Mouse (Mus musculus) embryonic facial prominence, embryonic 14.5 days (tissue): Measurements from ENCODE around the gene Ube2e3. TPM values are rescaled to one million over a fixed set of nuclear protein-coding genes. Genes with fewer than 3 reads are reported as not detected.

Source experiments
- ATAC-seq: fragments of 200-750 bp; cut with Nextera tagmentation; 2 replicates; pipeline ENCODE4 v1.8.0; 2017; ENCODE audit warnings: low read depth, moderate number of reproducible peaks, moderate TSS enrichment
- DNase-seq: peaks from one replicate; pipeline ENCODE4 v3.0.0-alpha.2; 2015; ENCODE audit warnings: low spot score
- H3K27ac ChIP-seq: fragments of 300-500 bp; sonication (generic); replicated peaks from 2 replicates; pipeline ENCODE4 v1.5.1; 2014; ENCODE audit warnings: low read depth, mild to moderate bottlenecking, low read length, moderate library complexity
- H3K27me3 ChIP-seq: fragments of 300-500 bp; sonication (generic); replicated peaks from 2 replicates; pipeline ENCODE4 v1.6.1; 2014; ENCODE audit warnings: low read length; ENCODE audit not compliant: control insufficient read depth, insufficient read depth
- H3K36me3 ChIP-seq: fragments of 300-500 bp; sonication (generic); 2 replicates; pipeline ENCODE4 v1.6.1; 2014; ENCODE audit warnings: low read length, mixed read lengths; ENCODE audit not compliant: control insufficient read depth, insufficient read depth
- H3K4me1 ChIP-seq: fragments of 300-500 bp; sonication (generic); 2 replicates; pipeline ENCODE4 v1.6.1; 2014; ENCODE audit warnings: antibody characterized with exemption, low read length; ENCODE audit not compliant: control insufficient read depth, insufficient read depth
- H3K4me2 ChIP-seq: fragments of 300-500 bp; sonication (generic); 2 replicates; pipeline ENCODE4 v1.6.1; 2014; ENCODE audit warnings: low read depth, mild to moderate bottlenecking, low read length, moderate library complexity, mixed read lengths
- H3K4me3 ChIP-seq: fragments of 300-500 bp; sonication (generic); 2 replicates; pipeline ENCODE4 v1.5.1; 2014; ENCODE audit warnings: low read depth, mild to moderate bottlenecking, low read length
- H3K9ac ChIP-seq: fragments of 300-500 bp; sonication (generic); 2 replicates; pipeline ENCODE4 v1.6.1; 2014; ENCODE audit warnings: low read depth, mild to moderate bottlenecking, low read length, moderate library complexity, mixed read lengths
- H3K9me3 ChIP-seq: fragments of 300-500 bp; sonication (generic); 2 replicates; pipeline ENCODE4 v1.6.1; 2016; ENCODE audit warnings: low read length; ENCODE audit not compliant: control insufficient read depth
- WGBS: fragments of 180-500 bp; shearing (Covaris S2); extraction: QIAGEN DNeasy Blood & Tissue Kit; methylation state at CpG from one replicate; pipeline ENCODE4 v1.1.7; 2014; 5-methylcytosine and 5-hydroxymethylcytosine counted together
- polyA plus RNA-seq: library from polyadenylated mRNA; unstranded; fragments of >200 nt; fragmentation: Nextera tagmentation; extraction: Ambion mirVana; gene quantifications from 2 replicates; pipeline ENCODE4 v1.2.1, GENCODE M21; 2014

Ube2e3 gene
- 120 and 138 TPM in 2 replicates for polyA plus RNA-seq

GRCm38 (mm10) chr2:78867726-78868510 lies at the start of gene Ube2e3:
Ube2e3 (plus strand) TSS chr2:78868124.
- WGBS, result 7% methylated on average over 14 of the region's 14 CpGs
- no peak for ATAC-seq
- peak; percentile 62 for DNase-seq
- Histone ChIP-seq H3K36me3 (peaks cover 6% of the 10 kb centered on the region; the same call in 1 of the 2 replicates), H3K9me3 (no peaks in the 10 kb centered on the region), H3K27me3 (no peaks in the 10 kb centered on the region), H3K4me1 (peaks cover 20% of the 10 kb centered on the region), H3K4me3 (peak within 1 kb of the TSS; percentile 81), H3K4me2 (peak within 1 kb of the TSS; percentile 72), H3K9ac (peak within 1 kb of the TSS; percentile 96), H3K27ac (peak within 1 kb of the TSS; percentile 98)

- H3K4me3 ChIP-seq, result no peak overlapping the region
- DNase-seq (no peak), ATAC-seq (no peak)
- no peaks in the 10 kb centered on the region for H3K36me3 ChIP-seq
- H3K9me3 ChIP-seq, result no peaks in the 10 kb centered on the region
- no peak overlapping the region for H3K9ac ChIP-seq
- H3K4me2 ChIP-seq, result no peak overlapping the region
- H3K27me3 ChIP-seq, result no peaks in the 10 kb centered on the region
- no peak overlapping the region for H3K27ac ChIP-seq
- no peaks in the 10 kb centered on the region for H3K4me1 ChIP-seq
- 92% methylated on average over 3 of the region's 3 CpGs for WGBS
These were observed 38.0 kb upstream of the Ube2e3 start for GRCm38 (mm10) chr2:78829887-78830286.

- Histone ChIP-seq H3K4me2 (no peak overlapping the region), H3K27ac (no peak overlapping the region), H3K4me3 (no peak overlapping the region), H3K9ac (no peak overlapping the region), H3K36me3 (no peaks in the 10 kb centered on the region), H3K9me3 (no peaks in the 10 kb centered on the region), H3K4me1 (0 out of 2 replicates have a peak, but pooled peaks cover under 1% of the 10 kb centered on the region), H3K27me3 (no peaks in the 10 kb centered on the region; the same call in 1 of the 2 replicates)
- DNase-seq (no peak), ATAC-seq (no peak)
- WGBS, result 82% methylated on average over 7 of the region's 7 CpGs
These were observed 26.3 kb upstream of the Ube2e3 start for GRCm38 (mm10) chr2:78841494-78842224.

GRCm38 (mm10) chr2:78844365-78844764 lies 23.6 kb upstream of the Ube2e3 start:
- 88% methylated on average over 5 of the region's 5 CpGs for WGBS
- Histone ChIP-seq H3K4me1 (no peaks in the 10 kb centered on the region), H3K9ac (no peak overlapping the region), H3K36me3 (no peaks in the 10 kb centered on the region), H3K27ac (no peak overlapping the region), H3K4me2 (no peak overlapping the region), H3K27me3 (no peaks in the 10 kb centered on the region; the same call in 1 of the 2 replicates), H3K9me3 (no peaks in the 10 kb centered on the region), H3K4me3 (no peak overlapping the region)
- ATAC-seq (no peak), DNase-seq (no peak)

DNA sequence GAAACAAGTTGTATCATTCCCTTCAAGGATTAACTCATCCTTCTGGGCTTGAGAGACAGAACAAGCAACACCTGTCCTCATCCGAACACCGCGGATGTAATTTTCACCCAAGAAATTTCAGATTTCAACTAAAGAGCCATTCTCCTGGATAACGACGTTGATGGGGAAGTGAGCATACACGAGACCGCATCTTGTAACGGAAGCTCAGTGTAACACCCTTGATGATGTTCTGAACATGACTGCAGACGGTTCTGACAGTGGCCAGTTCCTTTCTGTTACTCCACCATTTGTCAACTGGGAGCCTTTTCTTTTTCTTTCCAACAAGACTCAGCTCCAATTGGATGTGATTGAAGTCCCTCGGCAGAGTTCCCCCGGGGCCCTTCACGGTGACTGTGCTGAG lies 22.6 kb upstream of the Ube2e3 start:
- Histone ChIP-seq H3K27me3 (no peaks in the 10 kb centered on the region; the same call in 1 of the 2 replicates), H3K36me3 (no peaks in the 10 kb centered on the region), H3K4me1 (no peaks in the 10 kb centered on the region), H3K9me3 (no peaks in the 10 kb centered on the region), H3K4me2 (no peak overlapping the region), H3K27ac (no peak overlapping the region), H3K4me3 (no peak overlapping the region), H3K9ac (no peak overlapping the region)
- ATAC-seq (no peak), DNase-seq (no peak)
- 84% methylated on average over 12 of the region's 12 CpGs for WGBS

GRCm38 (mm10) chr2:78845717-78846116 lies 22.2 kb upstream of the Ube2e3 start:
- H3K9ac ChIP-seq, result no peak overlapping the region
- H3K27ac ChIP-seq, result no peak overlapping the region
- 73% methylated on average over 10 of the region's 10 CpGs for WGBS
- no peaks in the 10 kb centered on the region; the same call in 1 of the 2 replicates for H3K27me3 ChIP-seq
- no peak overlapping the region for H3K4me3 ChIP-seq
- no peaks in the 10 kb centered on the region for H3K4me1 ChIP-seq
- H3K4me2 ChIP-seq, result no peak overlapping the region
- no peaks in the 10 kb centered on the region for H3K9me3 ChIP-seq
- H3K36me3 ChIP-seq, result no peaks in the 10 kb centered on the region
- ATAC-seq (no peak), DNase-seq (no peak)

DNA sequence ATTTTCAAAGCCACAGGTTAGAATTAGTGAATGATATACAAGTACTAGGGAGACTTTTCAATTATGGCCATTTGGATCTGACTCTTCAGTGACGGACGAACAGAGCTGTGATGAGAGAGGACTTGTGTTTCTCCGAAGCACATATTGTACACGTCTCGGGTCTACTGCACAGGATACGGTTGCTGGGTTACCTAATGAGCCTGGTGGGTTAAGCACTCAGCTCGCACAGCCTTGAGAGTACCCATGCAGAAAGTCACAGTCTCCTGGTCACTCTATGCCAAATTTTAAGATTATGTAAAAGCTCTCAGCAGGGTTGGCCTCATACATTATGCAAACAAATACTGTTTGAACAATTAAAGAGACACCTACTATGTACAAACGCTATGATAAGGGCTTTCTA lies 13.6 kb upstream of the Ube2e3 start:
- 83% methylated on average over 8 of the region's 8 CpGs for WGBS
- Histone ChIP-seq H3K36me3 (no peaks in the 10 kb centered on the region), H3K4me3 (no peak overlapping the region), H3K9ac (no peak overlapping the region), H3K4me1 (no peaks in the 10 kb centered on the region; the same call in 1 of the 2 replicates), H3K4me2 (no peak overlapping the region), H3K27ac (no peak overlapping the region), H3K27me3 (no peaks in the 10 kb centered on the region; the same call in 1 of the 2 replicates), H3K9me3 (no peaks in the 10 kb centered on the region)
- ATAC-seq, result no peak
- DNase-seq, result no peak

DNA sequence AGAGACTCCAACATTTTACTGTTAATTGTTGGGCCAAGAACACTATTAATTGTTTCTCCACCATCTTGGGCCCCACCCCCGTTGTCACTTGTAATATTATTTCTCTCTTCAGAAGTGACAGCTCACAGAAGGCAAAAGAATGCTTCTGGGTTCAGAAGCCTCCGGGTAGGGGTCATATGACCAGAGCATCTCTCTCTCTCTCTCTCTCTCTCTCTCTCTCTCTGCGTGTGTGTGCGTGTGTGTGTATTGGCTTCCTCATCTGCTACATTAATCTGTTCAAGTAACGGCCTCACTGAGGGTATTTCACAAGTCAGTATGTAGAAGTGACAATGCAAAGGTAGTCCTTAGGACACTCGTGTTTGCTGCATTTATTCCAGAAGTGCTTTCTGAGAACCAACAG lies 9.3 kb upstream of the Ube2e3 start:
- Histone ChIP-seq H3K4me3 (no peak overlapping the region), H3K27me3 (no peaks in the 10 kb centered on the region), H3K9me3 (no peaks in the 10 kb centered on the region), H3K4me2 (no peak overlapping the region), H3K4me1 (peaks cover 3% of the 10 kb centered on the region), H3K9ac (no peak overlapping the region), H3K36me3 (no peaks in the 10 kb centered on the region), H3K27ac (no peak overlapping the region)
- DNase-seq (no peak), ATAC-seq (no peak)
- WGBS, result 66% methylated on average over 6 of the region's 6 CpGs
